Mouse (Mus musculus) gastrocnemius, adult 8-10 months (tissue): ENCODE data around the gene Lman2. TPM values are rescaled to one million over a fixed set of nuclear protein-coding genes. Genes with fewer than 3 reads are reported as not detected.

Source experiments
- DNase-seq, 2 experiments: peaks; one replicate each; pipeline ENCODE4 v3.0.0; 2022; ENCODE audit warnings: low spot score in 2 of 2
- total RNA-seq, 4 experiments: library from RNA; stranded (reverse); gene quantifications; 2 replicates each; pipeline ENCODE4 v1.2.4; 2022

Gene Lman2
- 10 to 100 TPM; 32.5 to 39.6 (median 34.6) TPM for total RNA-seq

DNA sequence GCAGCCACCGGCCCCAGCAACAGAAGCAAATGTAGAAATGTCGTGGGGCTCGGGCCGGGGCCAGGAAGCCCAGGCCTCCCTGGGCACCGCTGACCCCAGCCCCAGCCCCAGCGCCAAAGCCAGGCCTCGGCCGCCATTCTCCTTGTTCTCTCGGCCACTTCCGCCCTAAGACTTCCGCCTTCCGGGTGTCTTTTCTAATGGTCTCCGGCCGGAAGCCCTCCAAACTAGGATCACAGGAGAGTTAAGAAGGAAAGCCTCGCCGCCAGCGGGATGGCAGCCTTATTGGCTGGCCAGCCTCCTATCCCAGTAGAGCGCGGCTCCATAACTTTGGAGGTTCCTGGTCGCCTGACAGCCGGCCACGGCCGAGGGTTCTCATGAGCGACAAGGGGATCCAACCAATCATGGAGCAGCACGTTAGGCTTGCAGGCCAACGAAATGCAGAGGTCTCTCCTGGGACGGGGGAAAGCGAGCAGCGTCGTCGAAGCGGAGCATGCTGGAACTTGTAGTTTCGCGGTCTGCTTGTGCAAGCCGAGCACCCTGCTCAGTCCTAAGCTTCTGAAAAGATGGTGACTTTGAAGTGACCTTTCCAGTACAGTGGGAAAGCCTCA is at the start of gene Lman2:
Lman2 (minus strand) TSS at position 331 of the 608 bp plus-strand sequence.
- peak; percentile 94 to 97 for DNase-seq

GRCm38 (mm10) chr13:55411826-55412225 is 49.2 kb upstream of the Lman2 start:
- no peak for DNase-seq

GRCm38 (mm10) chr13:55408546-55409120 is 46.0 kb upstream of the Lman2 start:
- DNase-seq: no peak

- DNase-seq: no peak
These were observed 44.8 kb upstream of the Lman2 start for GRCm38 (mm10) chr13:55407341-55407740.

DNA sequence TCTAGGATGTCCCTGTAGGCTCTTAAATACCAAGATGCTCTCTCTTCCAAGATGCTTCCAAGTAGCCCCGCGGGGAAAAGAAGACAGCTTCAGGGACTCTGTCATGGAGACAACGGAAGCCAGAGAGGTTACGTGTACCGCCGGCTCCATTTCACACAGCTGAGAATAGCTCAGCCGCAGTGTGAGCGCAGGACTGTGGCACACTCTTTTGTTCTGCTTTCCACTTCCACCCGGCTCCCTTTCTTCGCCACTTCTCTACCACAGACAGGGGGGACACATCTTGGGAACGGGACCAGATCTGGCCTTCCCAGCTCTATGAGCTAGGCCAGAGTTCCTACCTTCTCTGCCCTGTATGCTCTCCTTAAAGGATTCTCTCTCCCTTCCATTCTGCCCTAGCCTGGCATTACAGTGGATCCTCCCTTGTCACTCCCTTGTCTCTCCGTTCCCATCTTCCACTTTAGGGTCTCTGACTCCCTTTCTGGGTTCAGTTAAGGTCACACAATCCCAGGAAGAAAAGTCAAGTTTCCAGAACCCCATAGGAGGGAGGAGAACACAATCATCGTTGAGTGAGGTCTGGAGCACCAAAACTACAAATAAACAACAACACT is 43.3 kb upstream of the Lman2 start:
- no peak for DNase-seq

- DNase-seq: peak in 1 of 2 experiments; percentile 28
These were observed 42.5 kb upstream of the Lman2 start for GRCm38 (mm10) chr13:55404853-55405782.

GRCm38 (mm10) chr13:55403935-55404852 is 41.6 kb upstream of the Lman2 start:
- DNase-seq: no peak

GRCm38 (mm10) chr13:55403266-55403665 is 40.7 kb upstream of the Lman2 start:
- DNase-seq: no peak

- DNase-seq: no peak
These were observed 37.4 kb upstream of the Lman2 start for GRCm38 (mm10) chr13:55400039-55400346.

- DNase-seq: no peak
These were observed 36.9 kb upstream of the Lman2 start for GRCm38 (mm10) chr13:55399300-55400038.

GRCm38 (mm10) chr13:55398088-55398487 is 35.5 kb upstream of the Lman2 start, which contains the start of gene Slc34a1:
TSS of gene Slc34a1 (plus strand) at chr13:55398187.
- DNase-seq: no peak

- DNase-seq: no peak
These were observed 30.4 kb upstream of the Lman2 start for GRCm38 (mm10) chr13:55392933-55393332.

DNA sequence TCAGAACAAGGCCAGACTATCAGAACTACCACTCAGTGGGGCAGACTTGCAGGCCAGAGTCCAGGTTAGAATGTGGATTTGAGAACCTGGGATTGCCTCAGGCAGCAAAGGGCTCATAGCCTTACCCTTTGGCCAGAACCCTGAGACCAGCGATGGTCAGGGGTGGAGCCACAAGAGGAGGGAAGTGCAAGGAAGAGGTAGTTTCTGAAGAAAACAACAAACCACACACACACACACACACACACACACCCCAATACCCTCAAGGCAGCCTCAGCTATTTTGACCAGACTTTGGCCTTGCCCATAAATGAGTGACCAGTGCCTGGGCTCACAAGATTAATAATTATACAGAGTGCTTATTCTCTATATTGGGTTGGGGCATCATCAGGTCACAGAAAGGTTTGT is 29.0 kb upstream of the Lman2 start:
- no peak for DNase-seq

DNA sequence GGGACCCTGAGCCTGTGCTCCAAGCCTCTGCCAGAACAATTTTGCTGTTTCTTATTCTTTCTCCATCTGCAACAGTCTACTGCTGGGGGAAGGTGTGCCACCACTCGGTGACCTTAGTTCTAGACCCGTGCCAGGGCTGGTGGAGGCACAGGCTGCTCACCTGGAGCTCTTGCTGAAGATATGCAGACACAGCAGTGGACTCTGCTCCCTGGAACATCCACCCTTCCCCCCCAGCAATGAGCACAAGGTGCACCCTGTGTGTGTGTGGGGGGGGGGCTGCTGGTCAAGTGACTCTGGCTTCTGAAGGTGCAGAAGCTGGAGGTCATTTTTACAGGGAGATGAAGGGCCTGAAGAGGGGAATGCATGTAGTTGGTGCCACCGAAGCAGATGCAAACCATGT is 28.1 kb upstream of the Lman2 start:
- DNase-seq: no peak

DNA sequence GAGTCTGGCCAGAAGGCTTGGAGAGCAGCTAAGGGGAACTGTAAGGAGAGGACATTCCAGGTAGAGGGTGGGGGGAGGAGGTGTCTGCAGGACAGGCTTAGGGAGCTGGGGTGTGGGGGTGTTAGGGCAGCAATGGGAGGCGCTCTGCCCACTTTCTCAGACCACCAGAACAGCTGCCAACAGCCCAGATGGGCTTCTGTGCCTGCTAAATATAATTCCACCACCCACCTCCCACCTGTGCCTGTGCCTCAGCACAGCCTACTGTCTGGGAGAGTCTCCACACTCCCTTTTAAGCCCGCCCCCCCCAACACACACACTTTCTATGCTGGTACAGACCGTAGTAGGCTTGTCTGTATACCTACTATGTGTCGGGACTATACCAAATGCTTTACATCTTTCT is 19.2 kb upstream of the Lman2 start:
- no peak for DNase-seq

- no peak for DNase-seq
These were observed 16.5 kb upstream of the Lman2 start for GRCm38 (mm10) chr13:55378907-55379580.

GRCm38 (mm10) chr13:55375877-55376276 is 13.3 kb upstream of the Lman2 start:
- DNase-seq: no peak

DNA sequence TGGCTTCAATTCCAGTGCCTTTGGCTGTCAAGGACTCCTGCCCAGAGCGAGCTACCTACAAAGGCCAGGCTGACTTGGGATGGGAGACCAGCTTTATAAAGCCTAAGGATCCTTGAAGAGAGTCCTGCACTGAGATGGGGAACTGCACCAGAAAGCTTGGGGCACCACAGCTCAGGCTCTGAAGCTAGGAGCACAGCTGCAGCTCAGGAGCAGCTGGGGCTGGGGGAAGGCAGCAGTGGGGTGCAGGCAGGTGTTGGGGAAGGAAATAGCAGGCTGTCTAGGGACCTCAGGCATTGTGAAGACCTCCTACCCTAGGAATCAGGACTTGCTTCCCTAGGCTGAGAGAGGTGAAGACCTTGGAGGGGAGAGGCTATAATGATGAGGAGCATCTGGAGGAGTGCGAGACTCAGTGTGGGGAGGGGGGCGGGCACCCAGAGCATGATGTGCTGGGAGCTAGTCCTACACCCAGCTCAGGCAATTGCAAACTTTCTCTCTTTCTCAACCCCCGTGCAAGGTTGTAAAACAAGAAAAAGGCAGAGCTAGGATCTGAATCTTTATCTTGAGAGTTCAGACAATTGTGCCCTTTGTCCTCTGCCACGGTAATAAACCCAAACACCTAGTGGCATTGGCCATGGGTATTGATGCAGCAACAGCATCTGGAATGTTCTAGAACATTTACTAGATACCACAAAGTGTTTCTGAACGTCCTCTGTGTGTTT is 11.8 kb upstream of the Lman2 start:
- no peak for DNase-seq

GRCm38 (mm10) chr13:55371740-55372139 is 9.2 kb upstream of the Lman2 start:
- no peak for DNase-seq
